Mouse (Mus musculus) lung, adult 2 months (tissue): ENCODE data around the gene Uba52. TPM values are rescaled to one million over a fixed set of nuclear protein-coding genes. Genes with fewer than 3 reads are reported as not detected.

Experiments used
- DNase-seq: peaks from one replicate; pipeline ENCODE4 v3.0.0; 2022
- H3K4me1 ChIP-seq: fragments of 200-500 bp; 2 replicates; pipeline ENCODE4 v1.6.1; 2011; ENCODE audit warnings: low read length; ENCODE audit not compliant: control insufficient read depth, insufficient read depth
- H3K4me3 ChIP-seq: fragments of 200-500 bp; replicated peaks from 2 replicates; pipeline ENCODE3; 2011; ENCODE audit warnings: low read depth, mild to moderate bottlenecking, control low read depth, low read length; ENCODE audit errors: extremely low read depth
- CTCF ChIP-seq: fragments of 200-500 bp; IDR thresholded peaks from 2 replicates; pipeline ENCODE4 v1.5.1; 2011; ENCODE audit warnings: mild to moderate bottlenecking, low read length, control low read depth; ENCODE audit not compliant: insufficient read depth
- POLR2A ChIP-seq: fragments of 200-500 bp; IDR thresholded peaks from 2 replicates; pipeline ENCODE4 v1.6.1; 2011; ENCODE audit warnings: low read depth, mild to moderate bottlenecking, control low read depth, low read length, borderline replicate concordance; ENCODE audit errors: extremely low read depth
- WGBS: fragments of 180-500 bp; shearing (Covaris S2); methylation state at CpG from one replicate; pipeline ENCODE4 v1.1.7; 2018; 5-methylcytosine and 5-hydroxymethylcytosine counted together
- polyA plus RNA-seq: library from polyadenylated mRNA; depleted of rRNA; stranded (reverse); fragments of >200 nt; gene quantifications from 2 replicates; pipeline ENCODE4 v1.2.3, GENCODE M21; 2012

The Uba52 gene
- polyA plus RNA-seq, 1 experiment, result 370 TPM

DNA sequence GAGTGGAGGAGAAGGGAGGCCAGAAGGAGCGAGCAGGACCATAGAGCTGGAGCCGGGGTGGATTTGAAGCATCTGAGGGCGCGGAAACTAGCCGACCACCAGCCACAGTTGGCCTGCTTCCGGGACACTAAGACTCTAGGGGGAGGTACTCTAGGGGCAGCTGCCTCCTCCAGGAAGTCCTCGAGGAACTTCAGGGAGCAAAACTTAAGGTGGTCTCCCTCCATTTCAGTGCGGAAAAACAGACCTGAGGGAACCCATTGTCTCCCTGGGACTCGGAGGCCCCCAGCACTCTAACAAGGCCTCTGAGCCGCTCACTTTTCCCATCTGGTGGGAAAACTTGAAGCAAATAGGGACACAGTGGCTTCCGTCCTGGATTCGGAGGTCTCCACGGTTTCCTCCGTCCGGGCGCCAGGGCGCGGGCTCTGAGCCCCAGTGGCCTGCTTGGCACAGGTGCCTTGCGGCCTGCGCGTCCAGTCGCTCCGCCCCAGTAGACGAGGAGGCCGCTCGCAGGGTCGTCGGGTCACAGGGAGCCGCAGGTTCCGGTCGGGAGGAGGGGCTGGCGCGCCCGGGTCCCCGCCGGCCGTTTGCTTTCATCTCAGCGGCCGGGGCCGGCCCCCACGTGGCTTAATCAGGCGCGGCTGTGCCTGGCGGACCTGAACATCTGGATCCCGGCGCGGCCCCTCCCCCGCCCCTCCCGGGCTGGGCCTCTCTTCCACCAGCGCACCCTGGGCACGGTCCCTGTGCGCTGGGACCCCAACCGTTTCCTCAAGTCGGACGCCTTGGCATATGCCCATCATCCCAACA, 22.4 kb downstream of the Uba52 start:
- no peak overlapping the region for H3K4me3 ChIP-seq
- DNase-seq, result peak; percentile 63
- TF ChIP-seq POLR2A (no peak), CTCF (no peak)
- peaks cover 13% of the 10 kb centered on the region for H3K4me1 ChIP-seq
- WGBS, result 6% methylated on average over 54 of the region's 55 CpGs

DNA sequence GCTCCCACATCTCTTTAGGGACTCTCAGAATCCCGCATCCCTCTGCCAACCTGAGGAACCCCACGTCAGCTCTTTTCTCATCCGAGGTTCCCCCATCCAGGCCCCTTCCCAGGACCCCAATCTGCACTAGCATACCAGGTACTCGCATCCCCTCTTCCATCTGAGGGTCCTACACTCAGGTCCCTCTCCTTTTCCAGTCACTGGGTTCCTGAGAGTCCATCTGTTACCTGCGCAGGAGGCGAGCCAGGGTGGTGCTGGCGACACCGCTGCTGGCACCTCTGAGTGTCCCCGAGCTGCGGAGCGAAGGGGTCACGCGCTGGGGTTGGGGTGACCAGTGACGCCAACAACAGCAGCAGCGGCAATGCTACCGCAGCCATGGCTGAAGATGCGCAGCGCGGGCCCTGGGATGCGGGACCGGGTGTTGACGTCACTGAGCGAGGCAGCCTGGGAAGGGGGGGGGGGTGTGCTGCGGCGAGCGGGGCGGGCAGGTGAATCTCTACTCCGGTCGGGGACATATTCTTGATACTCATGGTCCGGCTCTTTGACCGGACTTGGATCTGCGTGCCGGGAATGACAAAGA, 23.6 kb downstream of the Uba52 start, which contains the start of gene Tmem59l:
Gene Tmem59l, minus strand, starts transcription at position 418 of the 580 bp plus-strand sequence.
- H3K4me3 ChIP-seq, result no peak within 1 kb of the TSS

DNA sequence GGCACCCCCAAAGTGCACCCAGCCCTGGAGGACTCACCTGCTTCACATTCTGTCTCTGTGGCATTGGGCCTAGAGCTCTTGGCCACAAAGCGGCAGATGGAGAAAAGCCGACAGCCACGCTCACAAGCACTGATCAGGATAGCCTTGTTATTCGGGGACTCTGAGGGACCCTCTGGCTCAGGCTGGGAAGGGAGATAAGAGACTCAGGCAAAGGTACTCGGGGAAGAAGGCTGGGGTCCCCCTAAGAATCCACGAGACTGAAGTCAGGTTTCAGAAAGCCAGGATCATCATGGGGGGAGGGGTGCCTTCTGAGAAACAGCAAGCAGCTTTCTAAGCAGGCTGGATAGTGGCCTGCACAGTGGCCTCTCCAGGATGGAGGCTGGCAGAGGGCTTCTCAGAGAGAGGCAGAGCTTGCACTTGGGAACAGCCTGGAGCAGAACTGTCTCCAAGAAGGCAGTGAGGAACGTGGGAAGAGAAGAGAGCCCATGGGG, 24.4 kb downstream of the Uba52 start:
- no peak for DNase-seq
- TF ChIP-seq POLR2A (no peak), CTCF (no peak)
- H3K4me1 ChIP-seq, result peaks cover 13% of the 10 kb centered on the region
- WGBS, result 59% methylated on average over 7 of the region's 7 CpGs
- H3K4me3 ChIP-seq, result no peak overlapping the region

More for the DNA sequence above, 23.6 kb downstream of the Uba52 start, which contains the start of gene Tmem59l:
- 20% methylated on average over 33 of the region's 33 CpGs for WGBS
- H3K4me1 ChIP-seq, result peaks cover 13% of the 10 kb centered on the region
- TF ChIP-seq POLR2A (no peak), CTCF (no peak)
- DNase-seq, result no peak

DNA sequence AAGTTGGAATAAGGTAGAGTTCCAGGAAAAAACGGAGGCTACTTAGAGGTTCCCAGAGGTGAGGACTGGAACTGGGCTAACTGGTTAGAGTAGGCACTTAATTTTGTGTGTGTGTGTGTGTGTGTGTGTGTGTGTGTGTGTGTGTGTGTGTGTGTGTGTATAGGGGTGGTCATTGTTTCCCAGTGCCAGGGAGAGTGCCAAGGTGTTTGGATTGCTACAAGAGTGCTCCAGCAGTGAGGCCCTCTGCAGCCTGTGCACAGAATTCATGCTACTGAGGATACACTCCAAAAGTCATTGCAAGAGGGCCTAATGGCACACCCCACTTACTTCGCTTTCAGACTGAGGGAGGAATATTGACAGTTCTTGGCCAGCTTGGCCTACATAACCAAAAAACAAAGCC, 27.7 kb downstream of the Uba52 start:
- Histone ChIP-seq H3K4me1 (peaks cover 2% of the 10 kb centered on the region), H3K4me3 (no peak overlapping the region)
- WGBS, result 55% methylated on average over 2 of the region's 2 CpGs
- no peak for DNase-seq
- TF ChIP-seq POLR2A, result no peak
- TF ChIP-seq CTCF, result no peak

DNA sequence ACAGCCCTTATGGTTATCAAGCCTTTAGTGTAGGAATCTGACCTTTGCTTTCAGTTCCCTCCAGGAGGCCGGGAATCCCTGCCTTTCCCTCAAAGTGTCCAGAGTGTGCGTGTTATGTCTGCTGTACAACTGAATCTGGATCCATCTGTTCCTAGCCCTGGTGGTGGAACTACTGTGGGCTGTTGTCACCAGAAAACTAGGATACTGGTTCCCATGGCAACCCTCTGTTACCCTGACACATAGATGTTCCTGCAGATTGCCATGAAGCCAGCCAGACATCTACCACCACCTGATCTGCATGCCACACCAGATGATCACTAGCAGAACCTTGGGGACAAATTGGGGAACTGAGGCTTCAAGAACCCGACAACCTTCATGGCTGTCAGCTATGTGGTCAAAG, 28.7 kb downstream of the Uba52 start:
- DNase-seq, result no peak
- TF ChIP-seq POLR2A, result no peak
- no peak for TF ChIP-seq CTCF
- 79% methylated on average over 3 of the region's 3 CpGs for WGBS
- H3K4me1 ChIP-seq, result no peaks in the 10 kb centered on the region
- H3K4me3 ChIP-seq, result no peak overlapping the region

DNA sequence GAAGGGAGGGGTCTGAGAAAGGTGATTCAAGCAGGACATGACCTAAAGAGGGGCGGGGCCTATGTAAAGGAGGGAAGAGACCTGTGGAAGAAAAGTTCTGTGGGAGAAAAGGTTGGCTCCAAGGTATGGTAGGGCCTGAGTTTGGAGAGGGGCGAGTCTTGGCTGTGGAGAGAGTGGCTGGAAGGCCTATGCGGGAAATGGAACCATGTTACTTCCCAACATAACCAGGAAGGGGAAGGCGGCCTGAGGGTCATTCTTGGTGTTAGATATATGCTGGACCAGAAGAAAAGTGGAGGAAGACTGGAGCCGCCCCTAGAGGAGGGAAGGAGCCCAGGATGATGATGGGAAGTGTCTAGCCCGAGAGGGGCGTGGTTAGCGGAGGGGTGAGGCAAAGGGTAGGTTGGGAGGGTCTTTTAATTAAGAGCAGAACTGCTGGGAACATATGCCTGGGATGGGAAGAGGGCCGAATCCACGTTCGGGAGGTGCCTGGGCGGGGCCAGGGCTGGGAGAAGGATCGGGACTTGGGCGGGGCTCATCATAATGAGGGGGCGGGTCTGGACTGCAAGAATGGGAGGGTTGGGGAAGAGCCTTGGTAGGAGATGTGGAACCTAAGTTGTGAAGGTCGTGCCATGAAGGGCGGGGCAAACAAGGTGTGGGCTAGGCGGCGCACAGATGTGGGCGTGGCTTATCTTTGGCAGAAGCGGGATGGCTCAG, 33.2 kb downstream of the Uba52 start:
- 7% methylated on average over 21 of the region's 21 CpGs for WGBS
- no peak for DNase-seq
- peaks cover 2% of the 10 kb centered on the region; the same call in 1 of the 2 replicates for H3K4me1 ChIP-seq
- H3K4me3 ChIP-seq, result peak overlapping the region; percentile 62
- no peak for TF ChIP-seq POLR2A
- TF ChIP-seq CTCF, result no peak

DNA sequence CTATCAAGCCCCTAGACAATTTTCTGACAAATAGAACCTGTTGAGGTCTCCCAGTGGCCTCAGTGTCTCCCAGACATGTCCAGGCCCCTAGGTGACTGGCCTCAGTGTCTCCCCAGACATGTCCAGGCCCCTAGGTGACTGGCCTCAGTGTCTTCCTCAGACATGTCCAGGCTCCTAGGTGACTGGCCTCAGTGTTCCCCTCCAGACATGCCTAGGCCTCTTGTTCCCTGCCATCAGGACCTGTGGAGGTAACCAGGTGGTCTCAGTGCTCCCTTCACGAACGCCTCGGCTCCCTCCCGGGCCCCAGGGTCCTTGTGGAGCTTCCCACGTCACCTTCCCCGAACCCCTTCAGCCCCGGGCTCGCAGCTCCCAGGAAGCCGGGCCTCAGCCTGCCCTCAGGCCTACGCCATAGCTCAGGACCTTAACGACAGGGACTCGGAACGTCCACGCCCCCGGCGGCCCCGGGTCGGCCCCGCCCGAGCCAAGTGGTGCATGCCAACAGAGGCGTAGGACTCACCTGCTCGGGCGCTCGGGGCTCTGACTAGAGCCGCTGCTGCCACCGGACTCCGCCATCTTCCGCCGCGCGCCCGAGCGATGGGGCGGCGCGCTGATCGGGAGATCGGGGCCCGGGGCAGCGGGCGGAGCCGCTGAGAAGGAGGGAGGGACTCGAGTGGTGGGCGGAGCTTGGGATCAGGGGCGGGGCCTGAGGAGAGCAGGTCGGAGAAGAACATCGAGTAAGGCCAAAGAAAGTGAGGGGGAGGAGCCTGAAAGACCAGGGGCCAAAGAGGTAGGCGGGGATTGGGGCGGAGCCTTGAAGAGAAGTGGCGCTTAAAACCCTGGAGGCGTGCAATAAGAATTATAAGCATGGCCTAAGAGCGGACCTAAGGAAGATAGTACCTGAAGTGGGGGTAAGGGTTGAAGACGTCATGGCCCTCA, 34.0 kb downstream of the Uba52 start, which contains the start of gene Klhl26:
Gene Klhl26, minus strand, starts transcription at position 636 of the 936 bp plus-strand sequence.
- TF ChIP-seq POLR2A (0 out of 2 replicates have a peak, but pooled peaks have one; percentile 35), CTCF (no peak)
- DNase-seq, result peak; percentile 98
- peak within 1 kb of the TSS; percentile 62 for H3K4me3 ChIP-seq
- WGBS, result 1% methylated on average over 53 of the region's 53 CpGs
- peaks cover 2% of the 10 kb centered on the region; the same call in 1 of the 2 replicates for H3K4me1 ChIP-seq

DNA sequence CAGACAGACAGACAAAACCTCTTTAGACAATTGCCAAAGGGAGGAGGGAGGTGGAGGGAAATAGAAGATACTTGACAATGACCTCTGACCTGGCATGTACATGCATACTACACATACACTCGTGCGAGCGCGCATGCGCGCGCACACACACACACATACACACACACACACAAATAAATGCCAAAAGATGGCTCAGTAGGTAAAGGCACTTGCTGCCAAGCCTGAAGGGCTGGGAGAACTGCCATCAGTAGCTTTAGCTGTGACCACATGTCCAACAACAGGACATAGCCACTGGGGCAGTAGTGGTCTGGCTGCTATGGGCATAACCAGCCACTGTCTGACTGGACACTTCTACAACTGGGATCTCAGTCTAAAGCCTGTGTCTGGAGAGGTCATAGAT, 38.7 kb downstream of the Uba52 start:
- TF ChIP-seq CTCF (no peak), POLR2A (no peak)

DNA sequence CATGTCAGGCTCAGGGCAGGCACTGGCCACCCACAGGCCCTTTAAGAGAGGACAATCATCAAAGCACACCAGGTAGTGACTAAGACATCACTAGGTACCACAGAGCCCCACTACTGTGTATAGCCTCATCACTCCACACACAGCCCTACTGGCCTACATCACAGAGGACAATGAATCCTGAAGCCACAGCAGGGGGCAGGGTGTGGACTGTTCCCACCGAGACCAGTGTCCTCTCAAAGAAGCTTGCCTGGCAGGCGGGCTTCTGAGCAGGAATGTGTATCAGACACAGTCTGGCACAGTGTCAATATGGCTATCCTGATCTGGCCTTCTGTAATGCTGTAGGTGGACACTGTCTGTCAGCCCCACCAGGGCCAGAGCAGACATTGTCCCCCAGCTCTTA, 40.7 kb downstream of the Uba52 start:
- 54% methylated on average over 2 of the region's 2 CpGs for WGBS
- no peak overlapping the region for H3K4me3 ChIP-seq
- no peak for DNase-seq
- TF ChIP-seq POLR2A, result no peak
- TF ChIP-seq CTCF, result no peak
- peaks cover 26% of the 10 kb centered on the region for H3K4me1 ChIP-seq

More for the DNA sequence above, 38.7 kb downstream of the Uba52 start:
- no peak for DNase-seq
- H3K4me1 ChIP-seq, result peaks cover 21% of the 10 kb centered on the region
- H3K4me3 ChIP-seq, result no peak overlapping the region
- WGBS, result 91% methylated on average over 7 of the region's 7 CpGs
